Mouse (Mus musculus): ENCODE results near the gene Ralb. TPM values are rescaled to one million over a fixed set of nuclear protein-coding genes. Genes with fewer than 3 reads are reported as not detected.

Gene Ralb
- total and polyA plus RNA-seq, 2 experiments from 2014 or later: 41.9 to 63.2 TPM

DNA sequence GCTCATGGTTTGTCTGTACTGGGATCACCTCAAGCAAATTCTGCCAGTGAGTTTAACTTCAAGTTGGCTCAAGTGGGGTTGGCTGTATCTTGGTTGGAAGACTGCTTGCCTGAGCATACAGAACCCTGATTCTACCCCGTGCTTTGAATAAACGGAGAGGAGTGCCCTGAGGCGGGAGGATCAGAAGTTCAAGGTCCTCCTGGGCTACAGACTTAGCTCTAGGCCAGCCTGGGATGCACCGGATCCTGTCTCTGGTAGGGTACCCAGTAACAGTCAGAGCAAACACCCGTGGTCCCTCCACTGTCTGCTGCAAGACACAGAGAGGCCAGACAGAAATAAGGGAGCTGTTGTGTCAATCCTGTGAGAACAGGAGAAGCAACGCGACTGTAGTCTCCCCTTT is 17.1 kb upstream of the Ralb start:
- Histone ChIP-seq H3K36me3 (ENCODE audit: insufficient read depth, low read length) (no peaks in the 10 kb centered on the region), H3K4me2 (ENCODE audit: low read depth, low read length, poor library complexity, severe bottlenecking) (no peak overlapping the region), H3K27me3 (ENCODE audit: insufficient read depth, low read length) (no peaks in the 10 kb centered on the region), H3K4me1 (ENCODE audit: insufficient read depth, low read length) (peaks cover 9% of the 10 kb centered on the region; the same call in 1 of the 2 replicates), H3K27ac (ENCODE audit: low read depth, low read length) (no peak overlapping the region), H3K9ac (replicated peaks; ENCODE audit: low read length, poor library complexity, severe bottlenecking) (no peak overlapping the region), H3K9me3 (ENCODE audit: low read length) (no peaks in the 10 kb centered on the region), H3K4me3 (ENCODE audit: low read depth, low read length) (no peak overlapping the region)
- 78% methylated on average over 7 of the region's 7 CpGs for WGBS
- no peak for DNase-seq (ENCODE audit: low spot score)
- TF ChIP-seq CTCF (IDR thresholded peaks at IDR 0.05): no peak
- ATAC-seq (ENCODE audit: low FRiP score): no peak

DNA sequence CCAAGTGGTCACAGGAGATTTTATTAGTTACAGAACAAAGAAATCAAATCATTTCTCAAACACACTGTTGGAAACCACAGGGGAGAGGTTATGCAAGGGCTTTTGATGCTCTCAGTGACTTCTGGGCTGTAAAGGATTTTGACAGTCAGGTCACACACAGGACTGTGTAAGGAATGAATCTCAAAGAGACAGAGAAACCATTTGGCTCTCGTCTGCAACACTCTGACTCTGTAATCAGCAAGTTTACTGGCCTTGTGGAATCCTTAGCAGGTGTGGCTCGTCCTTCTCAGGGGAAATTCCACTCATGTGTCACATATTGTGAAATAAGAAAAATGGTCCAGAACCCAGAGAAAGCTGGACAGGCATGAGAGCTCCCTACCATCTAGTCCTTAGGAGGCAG is 16.4 kb upstream of the Ralb start:
- Histone ChIP-seq H3K27ac (ENCODE audit: low read depth, low read length) (no peak overlapping the region), H3K4me2 (ENCODE audit: low read depth, low read length, poor library complexity, severe bottlenecking) (no peak overlapping the region), H3K4me3 (ENCODE audit: low read depth, low read length) (no peak overlapping the region), H3K36me3 (ENCODE audit: insufficient read depth, low read length) (no peaks in the 10 kb centered on the region), H3K9ac (replicated peaks; ENCODE audit: low read length, poor library complexity, severe bottlenecking) (no peak overlapping the region), H3K4me1 (ENCODE audit: insufficient read depth, low read length) (peaks cover 6% of the 10 kb centered on the region; the same call in 1 of the 2 replicates), H3K27me3 (ENCODE audit: insufficient read depth, low read length) (no peaks in the 10 kb centered on the region), H3K9me3 (ENCODE audit: low read length) (no peaks in the 10 kb centered on the region)
- ATAC-seq (ENCODE audit: low FRiP score): no peak
- DNase-seq (ENCODE audit: low spot score): peak; percentile 48
- TF ChIP-seq CTCF (IDR thresholded peaks at IDR 0.05): no peak
- WGBS: 43% methylated on average over 2 of the region's 2 CpGs

DNA sequence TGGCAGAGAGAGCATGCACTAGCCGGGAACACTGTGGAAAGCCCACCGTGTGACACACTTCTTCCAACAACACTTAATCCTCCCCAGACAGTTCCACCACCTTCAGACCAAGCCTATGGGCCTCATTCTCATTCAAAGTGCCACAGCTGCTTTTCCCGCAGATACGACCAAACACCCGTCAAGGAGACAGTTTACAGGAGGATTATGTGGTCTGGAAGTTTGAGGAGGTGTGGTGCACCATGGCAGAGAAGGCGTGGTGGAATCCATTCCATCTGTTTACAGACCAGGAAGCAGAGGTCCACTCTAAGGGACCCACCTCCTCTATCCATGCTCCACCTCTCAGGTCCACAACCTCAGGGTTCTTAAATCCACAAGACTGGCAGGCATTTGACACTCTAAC is 14.7 kb upstream of the Ralb start:
- Histone ChIP-seq H3K9ac (replicated peaks; ENCODE audit: low read length, poor library complexity, severe bottlenecking) (no peak overlapping the region), H3K36me3 (ENCODE audit: insufficient read depth, low read length) (no peaks in the 10 kb centered on the region), H3K4me1 (ENCODE audit: insufficient read depth, low read length) (no peaks in the 10 kb centered on the region), H3K27ac (ENCODE audit: low read depth, low read length) (no peak overlapping the region), H3K9me3 (ENCODE audit: low read length) (no peaks in the 10 kb centered on the region), H3K27me3 (ENCODE audit: insufficient read depth, low read length) (no peaks in the 10 kb centered on the region), H3K4me2 (ENCODE audit: low read depth, low read length, poor library complexity, severe bottlenecking) (no peak overlapping the region), H3K4me3 (ENCODE audit: low read depth, low read length) (no peak overlapping the region)
- WGBS: 76% methylated on average over 6 of the region's 6 CpGs
- DNase-seq (ENCODE audit: low spot score): no peak
- TF ChIP-seq CTCF (IDR thresholded peaks at IDR 0.05): no peak
- no peak for ATAC-seq (ENCODE audit: low FRiP score)

DNA sequence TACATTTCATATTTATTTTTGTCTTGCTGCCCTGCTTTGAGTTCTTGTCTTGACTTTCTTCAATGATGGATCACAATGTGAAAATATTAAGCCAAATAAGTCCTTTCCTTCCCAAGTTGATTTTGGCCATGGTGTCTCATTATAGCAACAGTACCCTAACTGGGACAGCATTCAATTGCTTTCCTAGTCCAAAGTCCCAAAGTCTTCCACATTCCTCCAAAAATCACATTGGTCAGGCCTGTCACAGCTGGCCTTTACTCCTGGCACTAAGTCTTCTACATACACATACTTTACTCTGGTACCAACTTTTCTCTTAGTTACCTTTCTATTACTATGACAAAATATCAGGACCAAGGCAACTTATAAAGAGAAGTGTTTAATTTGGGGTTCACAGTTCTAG is 14.2 kb upstream of the Ralb start:
- ATAC-seq (ENCODE audit: low FRiP score) (no peak), DNase-seq (ENCODE audit: low spot score) (no peak)
- TF ChIP-seq CTCF (IDR thresholded peaks at IDR 0.05): no peak
- no peaks in the 10 kb centered on the region for H3K9me3 ChIP-seq (ENCODE audit: low read length)
- no peaks in the 10 kb centered on the region for H3K36me3 ChIP-seq (ENCODE audit: insufficient read depth, low read length)
- H3K9ac ChIP-seq (replicated peaks; ENCODE audit: low read length, poor library complexity, severe bottlenecking): no peak overlapping the region
- no peak overlapping the region for H3K27ac ChIP-seq (ENCODE audit: low read depth, low read length)
- no peak overlapping the region for H3K4me2 ChIP-seq (ENCODE audit: low read depth, low read length, poor library complexity, severe bottlenecking)
- no peaks in the 10 kb centered on the region for H3K27me3 ChIP-seq (ENCODE audit: insufficient read depth, low read length)
- no peak overlapping the region for H3K4me3 ChIP-seq (ENCODE audit: low read depth, low read length)
- H3K4me1 ChIP-seq (ENCODE audit: insufficient read depth, low read length): no peaks in the 10 kb centered on the region

DNA sequence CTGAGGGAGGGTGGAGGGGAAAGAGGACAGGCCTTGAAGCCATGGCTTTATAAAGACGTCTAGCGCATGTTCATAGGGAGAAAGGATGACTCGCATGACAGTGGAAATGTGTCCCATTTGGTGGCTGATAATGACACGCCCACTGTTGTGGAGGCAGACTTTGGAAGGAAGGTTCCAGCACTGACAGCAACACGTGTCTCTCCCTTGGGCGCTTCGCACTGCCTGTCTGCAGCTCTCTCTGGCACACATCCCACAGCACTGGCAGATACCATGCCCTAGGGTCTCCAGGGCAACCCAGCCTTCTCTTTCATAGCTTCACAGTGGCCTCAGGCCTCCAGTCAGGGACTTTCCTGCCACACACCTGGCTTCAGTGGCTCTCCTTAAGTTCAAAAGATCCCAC is 13.5 kb upstream of the Ralb start:
- WGBS: 78% methylated on average over 7 of the region's 7 CpGs
- no peak for TF ChIP-seq CTCF (IDR thresholded peaks at IDR 0.05)

DNA sequence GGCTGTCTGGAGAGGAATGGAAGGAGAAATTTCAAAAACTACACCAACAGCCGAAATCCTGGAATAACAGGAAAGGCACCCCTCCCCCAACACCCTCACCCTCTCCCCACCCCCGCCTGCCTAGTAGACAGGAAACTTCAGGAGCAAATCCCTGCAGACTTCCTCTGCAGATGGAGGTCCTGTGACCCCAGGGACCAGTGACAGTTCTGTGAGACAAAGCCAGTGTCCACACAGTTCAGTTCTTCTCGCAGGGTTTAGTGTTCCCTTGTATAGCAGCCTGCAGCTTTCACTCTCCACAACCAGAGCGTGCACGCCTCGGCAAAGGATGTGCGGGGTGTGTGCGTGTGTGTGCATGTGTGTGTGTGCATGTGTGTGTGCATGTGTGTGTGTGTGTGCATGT is 6.3 kb upstream of the Ralb start:
- H3K4me3 ChIP-seq (ENCODE audit: low read depth, low read length): no peak overlapping the region
- H3K27ac ChIP-seq (ENCODE audit: low read depth, low read length): no peak overlapping the region
- no peaks in the 10 kb centered on the region for H3K36me3 ChIP-seq (ENCODE audit: insufficient read depth, low read length)
- H3K27me3 ChIP-seq (ENCODE audit: insufficient read depth, low read length): no peaks in the 10 kb centered on the region
- 75% methylated on average over 8 of the region's 8 CpGs for WGBS
- H3K4me1 ChIP-seq (ENCODE audit: insufficient read depth, low read length): no peaks in the 10 kb centered on the region
- no peak overlapping the region for H3K4me2 ChIP-seq (ENCODE audit: low read depth, low read length, poor library complexity, severe bottlenecking)
- ATAC-seq (ENCODE audit: low FRiP score) (no peak), DNase-seq (ENCODE audit: low spot score) (no peak)
- H3K9me3 ChIP-seq (ENCODE audit: low read length): no peaks in the 10 kb centered on the region
- H3K9ac ChIP-seq (replicated peaks; ENCODE audit: low read length, poor library complexity, severe bottlenecking): no peak overlapping the region
- no peak for TF ChIP-seq CTCF (IDR thresholded peaks at IDR 0.05)

More for the DNA sequence above, 13.5 kb upstream of the Ralb start:
- no peaks in the 10 kb centered on the region for H3K27me3 ChIP-seq (ENCODE audit: insufficient read depth, low read length)
- no peak overlapping the region for H3K9ac ChIP-seq (replicated peaks; ENCODE audit: low read length, poor library complexity, severe bottlenecking)
- H3K36me3 ChIP-seq (ENCODE audit: insufficient read depth, low read length): no peaks in the 10 kb centered on the region
- ATAC-seq (ENCODE audit: low FRiP score): no peak
- H3K4me1 ChIP-seq (ENCODE audit: insufficient read depth, low read length): no peaks in the 10 kb centered on the region
- no peaks in the 10 kb centered on the region for H3K9me3 ChIP-seq (ENCODE audit: low read length)
- H3K4me2 ChIP-seq (ENCODE audit: low read depth, low read length, poor library complexity, severe bottlenecking): no peak overlapping the region
- no peak overlapping the region for H3K4me3 ChIP-seq (ENCODE audit: low read depth, low read length)
- peak; percentile 49 for DNase-seq (ENCODE audit: low spot score)
- H3K27ac ChIP-seq (ENCODE audit: low read depth, low read length): no peak overlapping the region
